Mouse (Mus musculus) midbrain, postnatal 0 days (tissue): Measurements from ENCODE around the gene Mis18a. TPM values are rescaled to one million over a fixed set of nuclear protein-coding genes. Genes with fewer than 3 reads are reported as not detected.

Experiments used
- ATAC-seq: fragments of 200-750 bp; cut with Nextera tagmentation; 2 replicates; pipeline ENCODE4 v1.8.0; 2017; ENCODE audit warnings: moderate number of reproducible peaks, mild to moderate bottlenecking, moderate TSS enrichment, moderate library complexity; ENCODE audit not compliant: low FRiP score
- DNase-seq: peaks from one replicate; pipeline ENCODE4 v3.0.0-alpha.2; 2015; ENCODE audit warnings: low spot score
- H3K27ac ChIP-seq: fragments of 300-500 bp; sonication (generic); 2 replicates; pipeline ENCODE4 v1.5.1; 2014; ENCODE audit warnings: low read depth, mild to moderate bottlenecking, low read length, mixed read lengths
- H3K27me3 ChIP-seq: fragments of 300-500 bp; sonication (generic); 2 replicates; pipeline ENCODE4 v1.6.1; 2014; ENCODE audit warnings: low read length, control low read depth, mixed read lengths; ENCODE audit not compliant: insufficient read depth
- H3K36me3 ChIP-seq: fragments of 300-500 bp; sonication (generic); 2 replicates; pipeline ENCODE4 v1.6.1; 2014; ENCODE audit warnings: low read length, control low read depth, mixed read lengths; ENCODE audit not compliant: insufficient read depth
- H3K4me1 ChIP-seq: fragments of 300-500 bp; sonication (generic); 2 replicates; pipeline ENCODE4 v1.6.1; 2014; ENCODE audit warnings: mild to moderate bottlenecking, control low read depth, antibody characterized with exemption, low read length, mixed read lengths; ENCODE audit not compliant: insufficient read depth
- H3K4me2 ChIP-seq: fragments of 300-500 bp; sonication (generic); 2 replicates; pipeline ENCODE4 v1.6.1; 2014; ENCODE audit warnings: low read depth, mild to moderate bottlenecking, low read length, mixed read lengths; ENCODE audit not compliant: poor library complexity, severe bottlenecking
- H3K4me3 ChIP-seq: fragments of 300-500 bp; sonication (generic); 2 replicates; pipeline ENCODE4 v1.5.1; 2014; ENCODE audit warnings: low read depth, mild to moderate bottlenecking, low read length, moderate library complexity
- H3K9ac ChIP-seq: fragments of 300-500 bp; sonication (generic); replicated peaks from 2 replicates; pipeline ENCODE4 v1.6.1; 2014; ENCODE audit warnings: mild to moderate bottlenecking, low read length, moderate library complexity, mixed read lengths; ENCODE audit not compliant: poor library complexity, severe bottlenecking
- H3K9me3 ChIP-seq: fragments of 300-500 bp; sonication (generic); 2 replicates; pipeline ENCODE4 v1.6.1; 2016; ENCODE audit warnings: low read length, control low read depth
- CTCF ChIP-seq: IDR thresholded peaks from 2 replicates; pipeline ENCODE4 v1.5.1; 2016; ENCODE audit warnings: antibody characterized with exemption, mild to moderate bottlenecking
- WGBS: fragments of 180-500 bp; shearing (Covaris S2); extraction: QIAGEN DNeasy Blood & Tissue Kit; methylation state at CpG from one replicate; pipeline ENCODE4 v1.1.7; 2014; 5-methylcytosine and 5-hydroxymethylcytosine counted together
- polyA plus RNA-seq: library from polyadenylated mRNA; unstranded; fragments of >200 nt; fragmentation: Nextera tagmentation; extraction: Ambion mirVana; gene quantifications from 2 replicates; pipeline ENCODE4 v1.2.1, GENCODE M21; 2015
- total RNA-seq: library from RNA; depleted of rRNA; stranded (reverse); fragments of >200 nt; gene quantifications from 2 replicates; pipeline ENCODE4 v1.2.3, GENCODE M21; 2014

Mis18a gene
- total and polyA plus RNA-seq, 2 experiments from 2014 or later: 19.6 to 24.9 TPM

GRCm38 (mm10) chr16:90699390-90699789 is 27.8 kb downstream of the Mis18a start:
- no peak for ATAC-seq
- Histone ChIP-seq H3K36me3 (no peaks in the 10 kb centered on the region), H3K27ac (no peak overlapping the region), H3K9me3 (no peaks in the 10 kb centered on the region), H3K4me2 (no peak overlapping the region), H3K9ac (no peak overlapping the region), H3K27me3 (no peaks in the 10 kb centered on the region), H3K4me1 (no peaks in the 10 kb centered on the region), H3K4me3 (no peak overlapping the region)
- no peak for DNase-seq
- 74% methylated on average over 14 of the region's 14 CpGs for WGBS
- no peak for TF ChIP-seq CTCF

GRCm38 (mm10) chr16:90696306-90696705 is 30.9 kb downstream of the Mis18a start:
- DNase-seq (peak; percentile 28), ATAC-seq (no peak)
- Histone ChIP-seq H3K27me3 (no peaks in the 10 kb centered on the region), H3K36me3 (no peaks in the 10 kb centered on the region), H3K9me3 (no peaks in the 10 kb centered on the region), H3K27ac (no peak overlapping the region), H3K4me3 (no peak overlapping the region), H3K4me2 (no peak overlapping the region), H3K9ac (no peak overlapping the region), H3K4me1 (no peaks in the 10 kb centered on the region)
- no peak for TF ChIP-seq CTCF
- WGBS: 53% methylated on average over 9 of the region's 9 CpGs

- Histone ChIP-seq H3K27me3 (no peaks in the 10 kb centered on the region), H3K4me3 (no peak overlapping the region), H3K9me3 (no peaks in the 10 kb centered on the region), H3K4me1 (no peaks in the 10 kb centered on the region), H3K9ac (no peak overlapping the region), H3K4me2 (no peak overlapping the region), H3K27ac (no peak overlapping the region), H3K36me3 (no peaks in the 10 kb centered on the region)
- no peak for ATAC-seq
- TF ChIP-seq CTCF: no peak
- DNase-seq: no peak
- WGBS: 80% methylated on average over 10 of the region's 10 CpGs
Observed at GRCm38 (mm10) chr16:90695121-90695520, 32.1 kb downstream of the Mis18a start.

GRCm38 (mm10) chr16:90694719-90695118 is 32.5 kb downstream of the Mis18a start:
- 64% methylated on average over 9 of the region's 9 CpGs for WGBS
- H3K9ac ChIP-seq: no peak overlapping the region
- H3K4me3 ChIP-seq: no peak overlapping the region
- H3K4me2 ChIP-seq: no peak overlapping the region
- no peak overlapping the region for H3K27ac ChIP-seq
- no peaks in the 10 kb centered on the region for H3K4me1 ChIP-seq
- DNase-seq: peak; percentile 55
- no peak for ATAC-seq
- H3K9me3 ChIP-seq: no peaks in the 10 kb centered on the region
- no peaks in the 10 kb centered on the region for H3K36me3 ChIP-seq
- no peaks in the 10 kb centered on the region for H3K27me3 ChIP-seq
- peak; percentile 56 for TF ChIP-seq CTCF

- Histone ChIP-seq H3K4me3 (no peak overlapping the region), H3K36me3 (no peaks in the 10 kb centered on the region), H3K27ac (no peak overlapping the region), H3K4me2 (no peak overlapping the region), H3K9ac (no peak overlapping the region), H3K4me1 (no peaks in the 10 kb centered on the region), H3K27me3 (no peaks in the 10 kb centered on the region), H3K9me3 (no peaks in the 10 kb centered on the region)
- no peak for DNase-seq
- 95% methylated on average over 5 of the region's 5 CpGs for WGBS
- ATAC-seq: no peak
- TF ChIP-seq CTCF: no peak
Observed at GRCm38 (mm10) chr16:90693625-90694024, 33.6 kb downstream of the Mis18a start.

- no peaks in the 10 kb centered on the region for H3K27me3 ChIP-seq
- H3K9me3 ChIP-seq: no peaks in the 10 kb centered on the region
- H3K4me2 ChIP-seq: no peak overlapping the region
- H3K9ac ChIP-seq: no peak overlapping the region
- H3K36me3 ChIP-seq: no peaks in the 10 kb centered on the region
- TF ChIP-seq CTCF: no peak
- no peak overlapping the region for H3K4me3 ChIP-seq
- ATAC-seq (0 out of 2 replicates have a peak, but pooled peaks have one; percentile 10), DNase-seq (peak; percentile 70)
- H3K4me1 ChIP-seq: no peaks in the 10 kb centered on the region
- H3K27ac ChIP-seq: peak overlapping the region; percentile 32; the same call in 1 of the 2 replicates
- whole genome bisulfite sequencing: 61% methylated on average over 15 of the region's 15 CpGs
Observed at GRCm38 (mm10) chr16:90692704-90693385, 34.4 kb downstream of the Mis18a start.
